Mouse (Mus musculus) lung, embryonic 15.5 days (tissue): Measurements from ENCODE around the gene Ttc23l. TPM values are rescaled to one million over a fixed set of nuclear protein-coding genes. Genes with fewer than 3 reads are reported as not detected.
"Not testable (repeated sequence)": the region's sequence is repeated elsewhere in the genome, so short reads cannot be mapped to it uniquely, and the experiment has no call there.

ENCODE experiments used
- ATAC-seq: fragments of 200-750 bp; cut with Nextera tagmentation; 2 replicates; pipeline ENCODE4 v1.8.0; 2017; ENCODE audit warnings: moderate number of reproducible peaks, borderline replicate concordance; ENCODE audit not compliant: low FRiP score, low TSS enrichment; ENCODE audit errors: extremely low read depth
- H3K27ac ChIP-seq: fragments of 300-500 bp; sonication (generic); 2 replicates; pipeline ENCODE4 v1.5.1; 2015; ENCODE audit warnings: moderate library complexity, mild to moderate bottlenecking, inconsistent platforms
- H3K27me3 ChIP-seq: fragments of 300-500 bp; sonication (generic); 2 replicates; pipeline ENCODE4 v1.6.1; 2015; ENCODE audit warnings: inconsistent platforms
- H3K36me3 ChIP-seq: fragments of 300-500 bp; sonication (generic); 2 replicates; pipeline ENCODE4 v1.6.1; 2015; ENCODE audit warnings: inconsistent platforms
- H3K4me1 ChIP-seq: fragments of 300-500 bp; sonication (generic); 2 replicates; pipeline ENCODE4 v1.6.1; 2015; ENCODE audit warnings: inconsistent platforms
- H3K4me2 ChIP-seq: fragments of 300-500 bp; sonication (generic); 2 replicates; pipeline ENCODE4 v1.6.1; 2015; ENCODE audit warnings: inconsistent platforms, mild to moderate bottlenecking, moderate library complexity
- H3K4me3 ChIP-seq: fragments of 300-500 bp; sonication (generic); 2 replicates; pipeline ENCODE4 v1.5.1; 2015; ENCODE audit warnings: mild to moderate bottlenecking, inconsistent platforms
- H3K9ac ChIP-seq: fragments of 300-500 bp; sonication (generic); 2 replicates; pipeline ENCODE4 v1.6.1; 2015; ENCODE audit warnings: inconsistent platforms
- H3K9me3 ChIP-seq: fragments of 300-500 bp; sonication (generic); 2 replicates; pipeline ENCODE4 v1.6.1; 2016; ENCODE audit warnings: inconsistent platforms
- WGBS: fragments of 180-500 bp; shearing (Covaris S2); methylation state at CpG from one replicate; pipeline ENCODE4 v1.1.7; 2015; 5-methylcytosine and 5-hydroxymethylcytosine counted together
- polyA plus RNA-seq: library from polyadenylated mRNA; unstranded; fragments of >200 nt; fragmentation: Nextera tagmentation; extraction: Ambion mirVana; gene quantifications from 2 replicates; pipeline ENCODE4 v1.2.1, GENCODE M21; 2015

Gene Ttc23l
- polyA plus RNA-seq, 1 experiment from 2014 or later: not detected

GRCm38 (mm10) chr15:10500838-10501719 is 57.4 kb downstream of the Ttc23l start:
- H3K4me3 ChIP-seq: no peak overlapping the region
- ATAC-seq: no peak
- H3K4me2 ChIP-seq: no peak overlapping the region
- H3K27me3 ChIP-seq: no peaks in the 10 kb centered on the region
- no peaks in the 10 kb centered on the region for H3K9me3 ChIP-seq
- 54% methylated on average over 11 of the region's 11 CpGs for WGBS
- H3K27ac ChIP-seq: no peak overlapping the region
- H3K36me3 ChIP-seq: no peaks in the 10 kb centered on the region
- H3K9ac ChIP-seq: no peak overlapping the region
- no peaks in the 10 kb centered on the region for H3K4me1 ChIP-seq

GRCm38 (mm10) chr15:10500035-10500434 is 58.4 kb downstream of the Ttc23l start:
- Histone ChIP-seq H3K4me2 (no peak overlapping the region), H3K4me1 (no peaks in the 10 kb centered on the region), H3K27ac (no peak overlapping the region), H3K4me3 (no peak overlapping the region), H3K9ac (no peak overlapping the region), H3K36me3 (no peaks in the 10 kb centered on the region), H3K9me3 (no peaks in the 10 kb centered on the region), H3K27me3 (no peaks in the 10 kb centered on the region)
- no peak for ATAC-seq
- WGBS: 65% methylated on average over 5 of the region's 5 CpGs

- ATAC-seq: no peak
- Histone ChIP-seq H3K4me3 (no peak overlapping the region), H3K27me3 (no peaks in the 10 kb centered on the region), H3K4me2 (no peak overlapping the region), H3K4me1 (no peaks in the 10 kb centered on the region), H3K9ac (no peak overlapping the region), H3K36me3 (no peaks in the 10 kb centered on the region), H3K27ac (no peak overlapping the region), H3K9me3 (no peaks in the 10 kb centered on the region)
- WGBS: 68% methylated on average over 5 of the region's 5 CpGs
These were observed 58.9 kb downstream of the Ttc23l start for GRCm38 (mm10) chr15:10499593-10499992.

- not testable (repeated sequence) for H3K9ac ChIP-seq, ATAC-seq, H3K9me3 ChIP-seq, H3K4me2 ChIP-seq, H3K27me3 ChIP-seq, H3K4me3 ChIP-seq, H3K27ac ChIP-seq, H3K36me3 ChIP-seq, H3K4me1 ChIP-seq
- 88% methylated on average over 1 of the region's 1 CpGs for WGBS
These were observed 61.8 kb downstream of the Ttc23l start for GRCm38 (mm10) chr15:10496696-10497095.

- 86% methylated on average over 11 of the region's 11 CpGs for WGBS
- no peak for ATAC-seq
- Histone ChIP-seq H3K4me1 (no peaks in the 10 kb centered on the region), H3K27ac (no peak overlapping the region), H3K36me3 (peaks cover 9% of the 10 kb centered on the region; the same call in 1 of the 2 replicates), H3K27me3 (no peaks in the 10 kb centered on the region), H3K4me3 (no peak overlapping the region), H3K4me2 (no peak overlapping the region), H3K9ac (no peak overlapping the region), H3K9me3 (no peaks in the 10 kb centered on the region)
These were observed 62.5 kb downstream of the Ttc23l start for GRCm38 (mm10) chr15:10495944-10496343.

- no peak for ATAC-seq
- Histone ChIP-seq H3K4me2 (no peak overlapping the region), H3K9me3 (no peaks in the 10 kb centered on the region), H3K4me3 (no peak overlapping the region), H3K27me3 (no peaks in the 10 kb centered on the region), H3K9ac (no peak overlapping the region), H3K36me3 (peaks cover 15% of the 10 kb centered on the region; the same call in 1 of the 2 replicates), H3K4me1 (peaks cover 9% of the 10 kb centered on the region), H3K27ac (no peak overlapping the region)
- 95% methylated on average over 5 of the region's 5 CpGs for WGBS
These were observed 68.4 kb downstream of the Ttc23l start for GRCm38 (mm10) chr15:10490101-10490500.

- Histone ChIP-seq H3K27ac (no peak overlapping the region), H3K4me3 (peak overlapping the region; percentile 91), H3K4me2 (peak overlapping the region; percentile 66), H3K9me3 (no peaks in the 10 kb centered on the region), H3K9ac (no peak overlapping the region), H3K36me3 (peaks cover 16% of the 10 kb centered on the region), H3K4me1 (peaks cover 20% of the 10 kb centered on the region), H3K27me3 (no peaks in the 10 kb centered on the region)
- 56% methylated on average over 2 of the region's 2 CpGs for WGBS
- ATAC-seq: no peak
These were observed 71.2 kb downstream of the Ttc23l start for GRCm38 (mm10) chr15:10487246-10487645.

- peak overlapping the region; percentile 32; the same call in 1 of the 2 replicates for H3K27ac ChIP-seq
- H3K9me3 ChIP-seq: no peaks in the 10 kb centered on the region
- H3K9ac ChIP-seq: peak overlapping the region; percentile 93
- under 1% methylated on average over 18 of the region's 18 CpGs for WGBS
- peak overlapping the region; percentile 66 for H3K4me2 ChIP-seq
- H3K27me3 ChIP-seq: no peaks in the 10 kb centered on the region
- H3K4me1 ChIP-seq: peaks cover 20% of the 10 kb centered on the region
- ATAC-seq: peak; percentile 16; the same call in 1 of the 2 replicates
- peaks cover 18% of the 10 kb centered on the region for H3K36me3 ChIP-seq
- peak overlapping the region; percentile 91 for H3K4me3 ChIP-seq
These were observed 72.1 kb downstream of the Ttc23l start for GRCm38 (mm10) chr15:10486365-10486839.

GRCm38 (mm10) chr15:10485484-10486364 is 72.7 kb downstream of the Ttc23l start, which contains the start of the genes Brix1 and Rad1:
TSS of gene Brix1 (minus strand) at chr15:10485947.
TSS of gene Rad1 (plus strand) at chr15:10486018.
- WGBS: under 1% methylated on average over 58 of the region's 58 CpGs
- peak within 1 kb of the TSS; percentile 41; the same call in 1 of the 2 replicates for H3K27ac ChIP-seq

GRCm38 (mm10) chr15:10470941-10471340 is 87.5 kb downstream of the Ttc23l start:
- ATAC-seq: no peak
- Histone ChIP-seq H3K27me3 (no peaks in the 10 kb centered on the region), H3K4me1 (peaks cover 18% of the 10 kb centered on the region), H3K4me3 (peak overlapping the region; percentile 92), H3K9ac (peak overlapping the region; percentile 85; the same call in 1 of the 2 replicates), H3K4me2 (peak overlapping the region; percentile 89), H3K27ac (0 out of 2 replicates have a peak overlapping the region, but pooled peaks have one; percentile 82), H3K36me3 (peaks cover 14% of the 10 kb centered on the region), H3K9me3 (no peaks in the 10 kb centered on the region)
- WGBS: 8% methylated on average over 3 of the region's 3 CpGs

More at GRCm38 (mm10) chr15:10485484-10486364, 72.7 kb downstream of the Ttc23l start, which contains the start of the genes Brix1 and Rad1:
- Histone ChIP-seq H3K9ac (peak within 1 kb of the TSS; percentile 93), H3K9me3 (no peaks in the 10 kb centered on the region), H3K36me3 (peaks cover 22% of the 10 kb centered on the region), H3K27me3 (no peaks in the 10 kb centered on the region), H3K4me1 (peaks cover 20% of the 10 kb centered on the region), H3K4me3 (peak within 1 kb of the TSS; percentile 91), H3K4me2 (peak within 1 kb of the TSS; percentile 69)
- peak; percentile 99 for ATAC-seq

- Histone ChIP-seq H3K4me3 (peak within 1 kb of the TSS; percentile 92), H3K4me1 (peaks cover 18% of the 10 kb centered on the region), H3K9me3 (no peaks in the 10 kb centered on the region), H3K27me3 (no peaks in the 10 kb centered on the region), H3K36me3 (peaks cover 8% of the 10 kb centered on the region), H3K27ac (peak within 1 kb of the TSS; percentile 82), H3K4me2 (peak within 1 kb of the TSS; percentile 89), H3K9ac (peak within 1 kb of the TSS; percentile 85)
- peak; percentile 98 for ATAC-seq
- under 1% methylated on average over 73 of the region's 87 CpGs for WGBS
These were observed 88.2 kb downstream of the Ttc23l start, which contains the start of gene Dnajc21 for GRCm38 (mm10) chr15:10470151-10470831. TSS of gene Dnajc21 (minus strand) at chr15:10470516.
